16 mouse cellular contexts compared by ENCODE assay signal in genomic region chr4:148001013-148001789, GRCm38 (mm10). TPM values are rescaled to one million over a fixed set of nuclear protein-coding genes. Genes with fewer than 3 reads are reported as not detected.
DNase-seq lines count a peak whose midpoint lies in the region; ATAC-seq and TF ChIP-seq lines count a peak whose summit lies in the region.
"Had no signal": no experiment of that assay in that cellular context is flagged by ENCODE, and none has a peak within 500 bp of the region (broad histone marks: within the 10 kb centered on the region; RNA-seq: fewer than 3 reads in every experiment).

No protein-coding gene starts in this region.

- peak overlapping the region; percentile 26; the same call in 1 of the 2 replicates for H3K27ac ChIP-seq in heart, embryonic 16.5 days (ENCODE audit: low read length)
- H3K27ac ChIP-seq in forebrain, embryonic 16.5 days (ENCODE audit: low read length): no peak overlapping the region
- H3K27ac ChIP-seq in hindbrain, embryonic 13.5 days: peak overlapping the region; percentile 79
- peak overlapping the region; percentile 18; the same call in 1 of the 2 replicates for H3K27ac ChIP-seq in midbrain, postnatal 0 days (ENCODE audit: low read depth, low read length)
- H3K27ac ChIP-seq: lung, embryonic 15.5 days had no signal

- ATAC-seq in heart, embryonic 16.5 days (replicated peaks; ENCODE audit: extremely low read depth, insufficient read depth, low FRiP score): no peak
- peak; percentile 18; the same call in 1 of the 2 replicates for ATAC-seq in forebrain, embryonic 16.5 days
- ATAC-seq in hindbrain, embryonic 13.5 days (ENCODE audit: low FRiP score): peak; percentile 48; the same call in 1 of the 2 replicates
- ATAC-seq in midbrain, postnatal 0 days (ENCODE audit: low FRiP score): no peak; the same call in 1 of the 2 replicates

- DNase-seq in heart, adult 11 months: no peak
- DNase-seq in midbrain, postnatal 0 days (ENCODE audit: low spot score): peak; percentile 38
- no peak for DNase-seq in layer of hippocampus, postnatal 14 days (ENCODE audit: low spot score in 2 of 2)
- DNase-seq in cerebellum, adult 8-10 months: no peak
- DNase-seq: cerebellum, adult 2 months; kidney, adult 8-10 months; liver; spleen, adult 18-20 months; thymus, postnatal 25 days had no signal

- H3K4me1 ChIP-seq in heart, embryonic 16.5 days (ENCODE audit: control insufficient read depth, insufficient read depth, low read length): peaks cover 11% of the 10 kb centered on the region
- H3K4me1 ChIP-seq in forebrain, embryonic 16.5 days (replicated peaks; ENCODE audit: control insufficient read depth, insufficient read depth, low read length): peaks cover 7% of the 10 kb centered on the region
- H3K4me1 ChIP-seq in hindbrain, embryonic 13.5 days (replicated peaks): peaks cover 31% of the 10 kb centered on the region
- peaks cover 5% of the 10 kb centered on the region; the same call in 1 of the 2 replicates for H3K4me1 ChIP-seq in midbrain, postnatal 0 days (ENCODE audit: insufficient read depth, low read length)
- H3K4me1 ChIP-seq: lung, embryonic 15.5 days had no signal

- no peaks in the 10 kb centered on the region for H3K27me3 ChIP-seq in heart, embryonic 16.5 days (ENCODE audit: control insufficient read depth, insufficient read depth, low read length)
- H3K27me3 ChIP-seq in forebrain, embryonic 16.5 days (replicated peaks; ENCODE audit: control insufficient read depth, insufficient read depth, low read length): no peaks in the 10 kb centered on the region
- H3K27me3 ChIP-seq in hindbrain, embryonic 13.5 days: no peaks in the 10 kb centered on the region
- H3K27me3 ChIP-seq in midbrain, postnatal 0 days (ENCODE audit: insufficient read depth, low read length): no peaks in the 10 kb centered on the region
- H3K27me3 ChIP-seq: lung, embryonic 15.5 days had no signal

- H3K4me3 ChIP-seq in heart, embryonic 16.5 days (ENCODE audit: low read length): peak overlapping the region; percentile 26
- no peak overlapping the region for H3K4me3 ChIP-seq in forebrain, embryonic 16.5 days (replicated peaks; ENCODE audit: low read length)
- H3K4me3 ChIP-seq in hindbrain, embryonic 13.5 days: no peak overlapping the region
- no peak overlapping the region for H3K4me3 ChIP-seq in midbrain, postnatal 0 days (ENCODE audit: low read depth, low read length)
- H3K4me3 ChIP-seq: lung, embryonic 15.5 days had no signal

- 0 out of 2 replicates have a peak, but pooled peaks cover 4% of the 10 kb centered on the region for H3K36me3 ChIP-seq in heart, embryonic 16.5 days (ENCODE audit: control insufficient read depth, insufficient read depth)
- H3K36me3 ChIP-seq in forebrain, embryonic 16.5 days (ENCODE audit: control insufficient read depth, insufficient read depth): peaks cover 14% of the 10 kb centered on the region
- peaks cover 36% of the 10 kb centered on the region for H3K36me3 ChIP-seq in hindbrain, embryonic 13.5 days
- peaks cover 29% of the 10 kb centered on the region for H3K36me3 ChIP-seq in midbrain, postnatal 0 days (ENCODE audit: insufficient read depth, low read length)

- H3K4me2 ChIP-seq in heart, embryonic 16.5 days (ENCODE audit: low read depth, low read length): no peak overlapping the region
- H3K4me2 ChIP-seq in forebrain, embryonic 16.5 days (ENCODE audit: low read length): no peak overlapping the region
- H3K4me2 ChIP-seq in hindbrain, embryonic 13.5 days: no peak overlapping the region
- H3K4me2 ChIP-seq in midbrain, postnatal 0 days (ENCODE audit: low read depth, low read length, poor library complexity, severe bottlenecking): no peak overlapping the region
- H3K4me2 ChIP-seq: lung, embryonic 15.5 days had no signal

- H3K9me3 ChIP-seq in heart, embryonic 16.5 days (replicated peaks; ENCODE audit: control insufficient read depth, low read length): no peaks in the 10 kb centered on the region
- no peaks in the 10 kb centered on the region for H3K9me3 ChIP-seq in forebrain, embryonic 16.5 days (ENCODE audit: control insufficient read depth, low read length)
- H3K9me3 ChIP-seq in hindbrain, embryonic 13.5 days: no peaks in the 10 kb centered on the region
- no peaks in the 10 kb centered on the region for H3K9me3 ChIP-seq in midbrain, postnatal 0 days (ENCODE audit: low read length)
- H3K9me3 ChIP-seq: lung, embryonic 15.5 days had no signal

- no peak for TF ChIP-seq CTCF in midbrain, postnatal 0 days (IDR thresholded peaks at IDR 0.05)

- no peak overlapping the region for H3K9ac ChIP-seq in heart, embryonic 16.5 days (ENCODE audit: low read length)
- H3K9ac ChIP-seq in forebrain, embryonic 16.5 days (replicated peaks; ENCODE audit: low read depth, low read length): no peak overlapping the region
- H3K9ac ChIP-seq in hindbrain, embryonic 13.5 days: no peak overlapping the region
- H3K9ac ChIP-seq in midbrain, postnatal 0 days (replicated peaks; ENCODE audit: low read length, poor library complexity, severe bottlenecking): 0 out of 2 replicates have a peak overlapping the region, but pooled peaks have one; percentile 2
- H3K9ac ChIP-seq: lung, embryonic 15.5 days had no signal

- 60% methylated on average over 17 of the region's 17 CpGs for WGBS in heart, embryonic 16.5 days
- 77% methylated on average over 17 of the region's 17 CpGs for WGBS in forebrain, embryonic 16.5 days
- WGBS in hindbrain, embryonic 13.5 days: 67% methylated on average over 17 of the region's 17 CpGs
- WGBS in midbrain, postnatal 0 days: 63% methylated on average over 17 of the region's 17 CpGs

RNA-seq across cellular contexts. Expression of gene Nppa, which starts 0.7 kb away (rescaled TPM):
- 4,431 and 6,649 TPM in 2 replicates for polyA plus RNA-seq in heart, embryonic 16.5 days (2015; fragmentation: Nextera tagmentation; extraction: Ambion mirVana)
- polyA plus RNA-seq in forebrain, embryonic 16.5 days (2015; fragmentation: Nextera tagmentation; extraction: Ambion mirVana): 0.83 TPM in 1 of 2 replicates, not detected in the other
- 3.9 and 5.2 TPM in 2 replicates for polyA plus RNA-seq in hindbrain, embryonic 13.5 days (2015; fragmentation: Nextera tagmentation; extraction: Ambion mirVana)
- total RNA-seq in midbrain, postnatal 0 days (2014; rRNA removed): 2.2 and 2.9 TPM in 2 replicates
- 4.5 and 6.1 TPM in 2 replicates for polyA plus RNA-seq in midbrain, postnatal 0 days (2015; fragmentation: Nextera tagmentation; extraction: Ambion mirVana)
- total RNA-seq in layer of hippocampus, postnatal 14 days (2021): under 1 TPM; 0.45 to 0.92 TPM
- total RNA-seq: megakaryocyte, adult 5-6 weeks had no signal
- polyA plus RNA-seq: cerebellum, adult 2 months had no signal

RNA-seq across cellular contexts. Expression of gene Nppb, which starts 15.6 kb away (rescaled TPM):
- 159 and 197 TPM in 2 replicates for polyA plus RNA-seq in heart, embryonic 16.5 days (2015; fragmentation: Nextera tagmentation; extraction: Ambion mirVana)
- not detected in 2 replicates for polyA plus RNA-seq in forebrain, embryonic 16.5 days (2015; fragmentation: Nextera tagmentation; extraction: Ambion mirVana)
- polyA plus RNA-seq in hindbrain, embryonic 13.5 days (2015; fragmentation: Nextera tagmentation; extraction: Ambion mirVana): 0.30 TPM in 1 of 2 replicates, not detected in the other
- total RNA-seq in midbrain, postnatal 0 days (2014; rRNA removed): not detected in 2 replicates
- 0.29 TPM in 1 of 2 replicates, not detected in the other for polyA plus RNA-seq in midbrain, postnatal 0 days (2015; fragmentation: Nextera tagmentation; extraction: Ambion mirVana)
- not detected for total RNA-seq in layer of hippocampus, postnatal 14 days (2021)
- total RNA-seq: megakaryocyte, adult 5-6 weeks had no signal
- polyA plus RNA-seq: large intestine, adult 2 months; stomach, embryonic 16.5 days had no signal

RNA-seq across cellular contexts. Expression of gene Clcn6, which starts 37.4 kb away (rescaled TPM):
- 6.8 and 7.1 TPM in 2 replicates for polyA plus RNA-seq in heart, embryonic 16.5 days (2015; fragmentation: Nextera tagmentation; extraction: Ambion mirVana)
- 34.3 and 40.6 TPM in 2 replicates for polyA plus RNA-seq in forebrain, embryonic 16.5 days (2015; fragmentation: Nextera tagmentation; extraction: Ambion mirVana)
- polyA plus RNA-seq in hindbrain, embryonic 13.5 days (2015; fragmentation: Nextera tagmentation; extraction: Ambion mirVana): 30.7 and 32.8 TPM in 2 replicates
- 58.2 and 64.9 TPM in 2 replicates for total RNA-seq in midbrain, postnatal 0 days (2014; rRNA removed)
- polyA plus RNA-seq in midbrain, postnatal 0 days (2015; fragmentation: Nextera tagmentation; extraction: Ambion mirVana): 26.1 and 26.5 TPM in 2 replicates
- 10 to 100 TPM; 64.2 to 65.0 TPM for total RNA-seq in layer of hippocampus, postnatal 14 days (2021)

RNA-seq across cellular contexts. Expression of gene Mthfr, which starts 37.7 kb away (rescaled TPM):
- polyA plus RNA-seq in heart, embryonic 16.5 days (2015; fragmentation: Nextera tagmentation; extraction: Ambion mirVana): 11.7 and 13.9 TPM in 2 replicates
- polyA plus RNA-seq in forebrain, embryonic 16.5 days (2015; fragmentation: Nextera tagmentation; extraction: Ambion mirVana): 17.3 and 22.0 TPM in 2 replicates
- polyA plus RNA-seq in hindbrain, embryonic 13.5 days (2015; fragmentation: Nextera tagmentation; extraction: Ambion mirVana): 22.1 and 22.3 TPM in 2 replicates
- total RNA-seq in midbrain, postnatal 0 days (2014; rRNA removed): 34.4 and 51.1 TPM in 2 replicates
- 10.1 and 12.4 TPM in 2 replicates for polyA plus RNA-seq in midbrain, postnatal 0 days (2015; fragmentation: Nextera tagmentation; extraction: Ambion mirVana)
- 10 to 100 TPM; 25.6 to 26.4 TPM for total RNA-seq in layer of hippocampus, postnatal 14 days (2021)

Comparison
In these comparisons a context has a peak if more than half of its experiments do, and no peak if none do; other contexts are left out.
1. ATAC-seq: peak in forebrain, embryonic 16.5 days (single experiment) and hindbrain, embryonic 13.5 days (single experiment); none in heart, embryonic 16.5 days (single experiment) and midbrain, postnatal 0 days (single experiment).
2. RNA of gene Nppa, which starts 0.7 kb away (polyA plus RNA-seq): 4,431 to 6,649 TPM in heart, embryonic 16.5 days; 4.5 to 6.1 TPM in midbrain, postnatal 0 days, 3.9 to 5.2 TPM in hindbrain, embryonic 13.5 days and 0.83 TPM in forebrain, embryonic 16.5 days; every median in the first group is over 100 times any median in the second.
3. RNA of gene Nppb, which starts 15.6 kb away (polyA plus RNA-seq): 159 to 197 TPM in heart, embryonic 16.5 days; 0.30 TPM in hindbrain, embryonic 13.5 days, 0.29 TPM in midbrain, postnatal 0 days and not detected in forebrain, embryonic 16.5 days; every median in the first group is over 100 times any median in the second.